Mouse (Mus musculus) adrenal gland, postnatal 4 days (tissue): ENCODE data around the gene 2310022B05Rik. TPM values are rescaled to one million over a fixed set of nuclear protein-coding genes. Genes with fewer than 3 reads are reported as not detected.

Source experiments
- DNase-seq, 2 experiments: peaks; one replicate each; pipeline ENCODE4 v3.0.0; 2021 to 2022; ENCODE audit warnings: low spot score in 2 of 2, mixed read lengths in 2 of 2
- total RNA-seq, 2 experiments: library from RNA; stranded (reverse); gene quantifications; 2 replicates each; pipeline ENCODE4 v1.2.3; 2021

The 2310022B05Rik gene
- total RNA-seq, 2 experiments from 2014 or later = 75.8 to 77.2 TPM

DNA sequence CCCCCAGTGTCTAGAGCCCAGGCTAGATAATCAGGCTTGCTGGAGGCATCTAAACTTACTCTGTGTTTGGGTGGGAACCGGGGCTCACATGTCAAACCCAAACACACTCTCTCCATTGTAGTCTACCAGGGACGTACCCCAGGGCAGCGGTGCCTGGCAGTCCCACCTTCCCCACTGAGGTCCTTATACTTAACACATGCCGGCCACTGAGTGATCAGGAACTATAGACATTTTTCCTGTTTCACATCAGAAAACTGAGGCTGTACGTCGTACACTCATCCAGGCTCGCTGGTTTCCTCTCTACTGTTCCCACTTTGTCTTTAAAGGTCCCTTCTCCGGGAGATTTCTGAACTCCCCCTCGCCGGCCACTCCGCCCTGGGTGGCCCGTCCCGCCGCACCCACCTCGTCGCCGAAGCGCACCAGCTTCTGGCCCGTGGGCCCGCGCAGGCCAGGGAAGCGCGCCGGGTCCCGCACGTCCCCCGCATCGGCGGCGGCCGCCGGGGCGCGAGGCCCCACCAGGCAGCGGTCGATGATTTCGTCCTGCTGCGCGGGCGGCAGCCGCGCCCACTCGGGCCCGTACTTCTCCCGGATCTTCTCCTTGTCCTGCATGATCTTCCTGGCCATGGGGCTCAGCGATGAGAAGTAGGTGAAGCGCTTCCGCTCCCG is 590 bp downstream of the 2310022B05Rik start:
- no peak for DNase-seq

DNA sequence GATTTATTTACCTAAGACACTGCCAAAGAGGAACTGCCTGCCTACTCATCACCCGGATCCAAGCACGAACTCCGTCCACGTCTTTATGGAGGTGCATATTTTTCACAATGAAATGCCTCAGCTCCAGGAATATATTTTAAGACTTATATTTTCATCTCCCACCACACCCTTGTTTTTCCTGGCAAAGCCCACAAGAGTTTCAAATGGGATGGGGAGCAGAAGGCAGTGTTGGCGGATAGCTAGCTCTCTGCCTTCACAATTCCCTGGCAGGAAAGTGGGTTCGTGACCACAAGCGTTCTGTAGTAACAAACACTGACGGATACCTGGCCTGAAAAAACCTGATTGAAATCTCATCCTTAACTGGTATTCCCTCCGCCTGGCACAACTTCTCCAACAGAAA is 1.4 kb downstream of the 2310022B05Rik start:
- no peak for DNase-seq

DNA sequence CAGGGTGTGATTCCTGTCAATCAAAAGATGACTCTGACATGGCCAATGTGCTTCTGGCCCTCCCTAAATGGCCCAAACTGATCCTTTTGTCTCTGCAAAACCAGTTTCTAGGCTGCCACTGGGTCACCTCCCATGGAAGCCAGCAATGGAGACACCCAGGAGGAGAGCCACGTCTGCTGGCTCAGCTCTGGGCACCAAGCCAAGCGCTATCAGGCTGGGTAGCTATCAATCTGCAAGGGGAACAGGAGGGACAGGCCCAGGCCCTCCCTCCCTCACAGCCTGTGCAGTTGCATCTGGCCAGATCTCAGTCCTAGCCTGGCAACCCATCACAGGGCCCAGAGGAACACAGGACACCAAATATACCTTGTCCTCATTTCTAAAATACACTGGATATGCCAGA is 4.8 kb downstream of the 2310022B05Rik start:
- peak; percentile 40 to 71 for DNase-seq

DNA sequence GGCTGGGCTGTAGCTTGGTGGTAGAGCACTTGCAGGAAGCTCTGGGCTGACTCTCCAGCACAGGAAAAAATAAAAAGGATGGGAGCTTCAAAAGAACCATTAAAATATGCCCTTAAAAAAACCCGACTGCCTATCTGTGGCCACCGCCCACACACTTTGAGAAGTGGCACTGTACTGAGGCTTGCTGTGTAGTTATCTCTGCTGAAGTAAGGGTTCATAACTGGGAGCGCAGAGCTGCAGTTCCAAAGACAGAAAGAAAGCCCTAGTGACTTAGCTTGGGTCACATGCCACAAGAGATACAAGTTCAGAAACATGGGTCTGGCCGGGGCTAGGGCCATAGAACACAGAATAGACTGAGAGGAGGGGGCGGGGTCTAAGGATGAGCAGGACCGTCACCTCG is 5.2 kb downstream of the 2310022B05Rik start:
- no peak for DNase-seq

DNA sequence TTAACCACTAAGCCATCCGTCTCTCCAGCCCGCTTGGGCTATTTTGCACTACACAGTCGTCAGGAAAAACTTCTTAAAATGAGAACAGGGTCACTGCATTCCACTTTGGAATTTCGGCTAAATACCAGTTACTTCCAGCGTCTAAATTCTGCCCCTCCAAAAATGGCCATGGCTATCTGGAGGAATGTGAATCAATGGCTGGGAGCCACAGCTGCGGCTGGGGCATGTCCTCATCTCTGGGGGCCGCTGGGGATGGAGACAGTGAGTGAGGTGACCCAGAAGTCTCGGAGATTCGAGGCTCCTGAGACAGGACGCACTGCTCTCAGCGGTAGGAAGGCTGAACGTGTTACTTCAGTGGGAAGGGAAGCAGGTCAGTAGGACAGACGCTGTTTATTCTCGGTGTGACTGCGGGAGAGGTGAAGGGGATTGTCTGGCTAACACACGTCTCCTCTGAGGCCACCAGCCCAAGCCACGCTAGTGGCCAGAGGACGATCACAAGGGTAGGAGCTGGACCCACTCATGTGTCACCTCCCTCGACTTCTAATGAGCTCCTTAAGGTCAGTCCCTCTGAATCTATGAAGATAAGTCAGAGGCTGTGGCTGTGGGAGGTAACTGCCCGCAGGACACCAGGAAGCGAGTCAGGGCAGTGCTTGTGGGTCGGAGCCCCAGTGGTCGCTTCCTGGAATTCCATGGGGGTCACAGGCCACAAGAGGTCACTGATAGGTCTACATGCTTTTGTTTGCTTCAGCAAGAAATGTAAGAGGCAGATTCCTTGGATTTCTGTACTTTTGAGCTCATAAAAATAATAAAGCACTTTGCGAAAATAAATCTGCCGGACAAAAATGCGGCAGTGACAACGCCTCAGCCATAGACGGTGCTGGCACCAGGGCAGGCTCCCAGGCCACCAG is 9.3 kb downstream of the 2310022B05Rik start:
- DNase-seq = no peak

DNA sequence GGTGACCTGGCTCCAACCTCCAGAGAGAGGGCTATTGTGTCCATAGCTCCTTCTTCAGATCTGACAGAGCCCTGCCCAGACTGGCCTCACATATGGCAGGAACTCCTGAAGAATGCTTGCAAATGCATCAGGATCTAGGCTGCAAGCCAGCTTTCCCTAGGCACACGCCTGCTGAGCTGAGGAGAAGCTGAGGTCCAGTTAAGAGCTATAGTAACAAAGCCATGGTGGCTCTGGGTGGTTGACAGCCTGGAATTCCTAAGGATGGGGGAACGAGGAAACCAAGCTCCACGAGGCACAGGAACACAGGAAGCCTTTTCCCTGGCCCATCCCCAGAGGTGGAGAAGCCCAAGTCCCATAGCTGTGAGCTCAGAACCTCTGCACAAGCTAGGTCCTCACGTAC is 10.6 kb downstream of the 2310022B05Rik start:
- no peak for DNase-seq

DNA sequence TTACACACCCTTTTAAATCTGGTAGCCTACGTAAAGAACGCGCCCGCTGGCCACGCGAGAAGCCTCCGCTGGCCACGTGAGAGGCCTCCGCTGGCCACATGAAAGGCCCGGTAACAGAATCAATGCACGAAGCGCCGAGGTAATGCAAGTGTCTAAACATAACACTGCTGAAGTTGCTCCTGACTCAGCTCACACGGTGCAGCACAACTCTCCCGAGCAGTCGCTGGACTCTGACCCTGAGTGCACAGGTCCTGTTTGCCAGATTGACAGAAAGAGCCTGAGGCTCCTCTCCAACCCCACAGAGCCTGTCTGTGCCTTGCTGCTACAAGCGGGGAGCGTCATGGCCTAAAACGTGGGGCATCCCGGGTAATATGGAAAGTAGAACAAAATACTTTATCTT is 11.4 kb downstream of the 2310022B05Rik start:
- no peak for DNase-seq

DNA sequence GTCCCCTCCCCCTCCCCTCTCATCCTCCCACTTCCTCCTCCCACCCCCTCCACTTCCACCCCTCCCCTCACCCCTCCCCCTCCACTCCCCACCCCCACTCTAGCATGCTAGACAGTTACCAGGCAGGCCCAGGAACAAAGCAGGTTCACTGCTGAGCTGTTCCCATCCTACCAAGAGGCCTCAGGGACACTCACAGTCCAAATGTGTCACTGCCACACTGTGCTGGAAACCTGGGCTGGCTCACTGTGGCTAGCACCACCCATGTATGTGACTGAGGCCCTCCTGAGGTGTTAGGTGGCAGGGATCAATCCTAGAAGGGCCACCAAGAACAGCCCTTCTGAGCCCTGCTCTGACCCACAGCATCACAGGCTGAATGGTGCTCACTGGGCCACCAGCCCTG is 14.9 kb downstream of the 2310022B05Rik start:
- no peak for DNase-seq

DNA sequence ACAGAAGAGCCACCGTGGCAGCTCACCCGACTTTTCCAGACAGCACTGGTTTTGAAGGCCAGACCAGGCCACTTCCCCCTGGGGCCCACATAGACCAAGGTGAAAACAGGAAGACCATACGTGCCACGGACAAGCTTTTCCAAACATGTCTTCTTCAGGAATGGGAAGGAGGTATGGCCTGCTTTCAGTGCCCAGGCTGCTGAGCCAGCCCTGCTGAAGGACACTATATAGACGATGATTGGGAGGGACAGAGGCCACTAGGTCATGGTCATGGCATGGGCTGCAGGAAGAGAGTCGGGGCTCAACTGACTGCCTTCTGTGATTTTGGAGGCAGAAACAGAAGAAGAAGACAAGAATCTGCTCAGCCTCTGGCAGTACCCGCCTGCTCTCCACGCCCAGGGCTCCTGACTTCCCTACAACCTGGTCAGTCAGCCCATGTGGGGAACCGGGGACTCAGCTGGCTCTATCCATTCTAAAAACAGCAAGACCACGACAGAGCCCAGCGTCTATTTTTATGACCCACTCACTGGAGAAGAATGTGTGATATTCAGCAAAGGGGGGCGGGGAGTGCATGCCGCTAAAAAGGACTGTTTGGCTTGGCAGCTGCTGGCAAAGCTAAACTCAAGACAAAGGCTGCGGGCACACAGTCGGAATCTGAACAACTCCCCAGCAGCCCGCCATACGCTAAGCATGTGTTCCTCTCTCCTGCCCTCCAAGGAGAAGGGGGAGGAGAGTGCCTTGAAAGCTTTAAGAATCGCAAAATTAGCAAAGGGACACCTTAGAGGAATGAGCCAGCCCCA is 19.4 kb downstream of the 2310022B05Rik start:
- no peak for DNase-seq

DNA sequence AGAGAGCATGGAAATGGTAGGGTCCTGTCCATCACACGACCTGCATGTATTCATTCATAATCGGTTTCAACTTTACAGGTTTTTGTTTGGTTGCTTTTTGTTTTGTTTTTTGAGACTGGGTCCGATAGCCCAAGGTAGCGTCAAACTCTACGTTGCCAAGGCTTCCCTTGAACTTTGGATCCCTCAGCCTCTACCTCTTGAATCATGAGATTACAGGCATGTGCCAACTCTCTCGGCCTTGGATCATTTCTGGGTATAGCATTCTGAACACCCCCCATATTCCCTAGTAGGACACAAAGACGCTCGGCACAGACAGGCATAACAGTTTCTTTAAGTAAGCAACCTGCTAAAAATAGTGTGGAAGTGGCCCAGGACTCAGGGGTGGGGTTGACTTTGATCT is 21.6 kb downstream of the 2310022B05Rik start:
- no peak for DNase-seq

DNA sequence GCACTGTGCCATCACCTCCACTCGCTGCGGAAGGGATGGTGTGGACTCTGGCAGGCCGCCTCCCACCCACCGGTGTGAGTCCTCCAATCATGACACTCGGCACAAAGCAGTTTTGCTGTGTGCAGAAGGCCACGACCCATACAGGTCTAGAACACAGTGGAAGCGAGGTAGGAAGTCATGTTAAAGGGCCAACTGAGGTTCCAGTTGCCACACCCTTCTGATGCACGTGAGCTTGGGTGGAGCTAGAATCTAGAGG is 28.0 kb downstream of the 2310022B05Rik start:
- no peak for DNase-seq

DNA sequence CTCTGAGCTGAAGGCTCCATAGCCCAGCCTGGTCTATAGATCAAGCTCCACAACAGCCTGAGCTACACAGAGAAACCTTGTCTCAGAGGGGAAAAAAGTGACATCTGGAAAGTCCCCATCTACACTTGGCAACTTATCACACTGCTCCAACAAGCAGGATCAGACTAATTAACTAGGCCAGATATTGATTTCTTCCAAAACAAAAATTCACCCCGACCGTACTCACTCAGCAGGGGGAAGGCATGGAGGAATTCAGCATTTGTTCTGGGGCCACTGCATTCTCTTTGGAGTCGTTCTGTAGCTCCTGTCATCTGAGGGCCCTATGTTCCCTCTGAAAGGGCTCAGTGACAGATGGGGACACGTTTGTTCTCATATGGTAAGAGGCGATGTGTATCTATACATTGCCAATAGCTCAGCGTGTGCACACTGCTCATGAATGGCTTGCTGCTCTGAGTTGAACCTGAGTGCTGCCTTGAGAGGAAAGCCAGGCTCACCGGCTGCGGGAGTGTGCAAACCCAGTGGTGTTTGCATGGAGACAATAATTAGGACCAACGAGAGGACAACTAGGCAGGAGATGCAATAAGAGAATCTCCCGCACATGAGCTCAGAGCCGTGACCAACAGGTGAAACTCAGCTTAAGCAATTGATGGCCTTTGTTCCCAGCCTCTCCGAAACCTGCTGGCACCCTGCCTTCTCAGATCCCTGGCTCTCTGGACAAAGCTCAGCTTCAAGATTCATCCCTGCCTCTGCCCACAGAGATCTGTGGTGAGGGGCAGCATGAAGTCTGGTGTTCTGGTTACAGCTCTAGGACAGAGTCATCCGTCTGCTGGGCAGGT is 28.5 kb downstream of the 2310022B05Rik start:
- no peak for DNase-seq

DNA sequence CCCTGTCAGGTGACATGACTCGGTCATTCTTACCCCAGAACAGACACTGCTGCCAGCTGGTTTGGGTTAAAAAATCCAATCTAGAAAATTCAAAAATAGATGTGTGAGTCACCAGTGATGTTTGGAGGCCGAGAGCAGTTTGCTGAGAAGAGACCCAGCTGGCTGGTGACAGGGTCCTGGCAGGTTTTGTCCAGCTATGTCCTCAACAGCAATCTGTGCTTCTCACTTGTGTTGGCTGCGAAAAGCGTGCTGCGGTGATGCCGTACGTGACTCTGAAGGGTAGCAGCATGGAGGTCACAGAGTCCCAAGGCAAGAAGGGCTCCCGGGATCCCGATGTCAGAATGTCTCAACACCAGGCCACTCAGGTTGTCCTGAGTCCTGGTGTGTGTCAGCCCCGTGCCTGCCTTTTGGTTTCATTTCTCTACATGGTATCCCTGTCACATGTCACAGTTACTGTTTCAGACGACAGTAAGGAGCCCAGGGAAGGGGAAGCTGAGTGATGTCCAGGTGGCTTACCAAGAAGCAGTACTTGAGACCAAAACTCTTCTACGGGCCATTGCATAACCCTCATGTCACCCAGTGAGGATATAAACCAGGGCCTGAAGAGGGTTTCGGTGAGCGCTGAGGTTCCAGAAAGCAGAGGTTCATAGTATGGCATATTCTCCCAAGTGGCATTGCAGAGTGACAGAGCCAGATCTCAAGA is 30.0 kb downstream of the 2310022B05Rik start:
- no peak for DNase-seq

DNA sequence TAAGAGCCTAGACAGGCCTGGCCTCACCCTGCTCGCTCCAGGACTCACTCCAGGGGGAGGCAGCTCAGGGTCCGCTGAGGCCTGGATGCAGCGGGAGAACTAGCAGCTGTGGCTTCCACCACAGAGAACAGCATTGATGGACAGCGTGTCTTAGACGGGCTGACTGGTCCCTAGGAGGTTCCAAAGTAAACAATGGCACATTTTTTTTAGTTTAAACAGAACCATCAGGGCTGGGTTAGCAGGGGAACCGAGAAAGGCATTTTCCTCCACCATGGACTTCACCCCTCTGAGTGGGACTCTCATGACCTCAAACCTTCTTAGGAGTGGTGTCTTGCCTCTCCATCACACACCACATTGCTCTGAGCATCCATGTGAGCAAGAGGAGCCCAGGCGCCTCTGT is 31.2 kb downstream of the 2310022B05Rik start:
- DNase-seq = no peak

DNA sequence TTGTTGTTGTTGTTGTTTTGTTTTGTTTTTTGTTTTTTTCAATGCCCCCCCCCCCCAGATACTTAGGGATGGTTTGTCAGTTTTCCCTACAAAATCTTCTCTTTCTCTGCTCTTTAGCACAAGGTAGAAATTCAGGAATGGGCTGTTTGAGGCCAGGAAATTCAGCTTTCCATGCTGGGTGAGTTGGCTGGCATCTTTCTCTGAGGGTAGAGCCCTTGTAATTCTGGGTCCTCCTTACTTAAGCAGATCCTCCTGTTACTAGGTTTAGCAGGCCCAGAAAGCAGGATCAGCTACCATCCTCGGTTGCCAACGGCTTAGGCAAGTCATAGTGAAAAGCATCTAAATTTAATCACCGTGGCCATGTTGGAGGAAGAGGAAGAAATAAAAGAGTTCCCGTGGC is 32.3 kb downstream of the 2310022B05Rik start:
- no peak for DNase-seq

DNA sequence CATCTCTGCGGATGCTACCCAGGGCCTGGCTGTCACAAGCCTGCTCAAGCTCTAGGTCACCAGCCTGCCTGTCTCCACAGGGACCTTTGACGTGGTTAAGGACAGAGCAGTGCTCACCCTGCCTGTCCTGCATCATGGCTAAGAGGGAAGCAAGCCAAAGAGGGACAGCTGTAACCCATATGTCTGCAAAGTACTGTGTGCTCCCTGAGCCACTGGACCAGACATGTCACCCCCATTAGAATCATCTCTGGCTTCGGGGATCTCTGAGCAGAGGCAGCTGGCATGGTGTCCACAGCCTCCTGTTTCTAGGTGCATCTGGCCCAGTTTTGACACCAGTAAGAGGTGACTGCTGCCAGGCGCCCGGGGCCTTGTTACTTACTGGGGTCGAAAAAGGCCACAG is 32.7 kb downstream of the 2310022B05Rik start:
- no peak for DNase-seq

DNA sequence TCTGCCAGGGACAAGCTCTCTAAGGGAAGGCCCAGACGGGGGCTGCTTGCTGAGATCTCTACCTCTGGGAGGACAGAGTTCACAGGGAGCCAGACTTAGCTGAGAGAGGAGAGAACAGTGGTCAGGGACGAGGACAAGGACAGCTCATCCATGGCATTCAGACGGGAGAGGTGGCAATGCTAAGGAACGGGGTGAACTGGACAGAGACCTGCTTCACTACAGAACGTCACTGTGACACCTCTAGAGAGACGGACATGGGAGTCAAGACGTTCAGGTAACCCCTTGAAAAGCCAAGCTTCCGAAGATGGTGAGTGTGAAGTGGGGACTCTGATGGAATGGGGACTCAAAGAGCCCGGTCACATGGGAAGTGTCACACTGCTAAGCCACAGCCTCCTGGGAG is 36.9 kb downstream of the 2310022B05Rik start:
- DNase-seq = no peak

DNA sequence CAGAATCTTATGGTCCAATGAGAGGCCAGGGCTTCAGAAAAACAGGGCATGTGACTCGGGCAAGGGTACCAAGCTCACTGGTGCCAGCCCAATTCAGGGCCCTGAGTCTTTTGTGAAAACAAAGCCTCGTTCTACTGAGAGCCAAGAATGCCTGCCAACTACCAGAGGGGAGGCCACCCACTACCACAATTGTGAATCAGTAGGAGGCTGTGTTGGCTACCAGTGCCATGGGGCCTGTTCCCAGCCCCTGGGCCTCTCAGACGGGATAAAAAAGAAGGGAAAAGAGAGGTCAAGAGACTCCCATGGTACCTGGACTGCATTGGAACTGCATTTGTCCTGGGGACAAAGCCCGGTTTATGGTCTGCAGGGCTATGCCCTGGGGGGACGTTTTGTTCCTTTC is 41.9 kb downstream of the 2310022B05Rik start:
- no peak for DNase-seq

DNA sequence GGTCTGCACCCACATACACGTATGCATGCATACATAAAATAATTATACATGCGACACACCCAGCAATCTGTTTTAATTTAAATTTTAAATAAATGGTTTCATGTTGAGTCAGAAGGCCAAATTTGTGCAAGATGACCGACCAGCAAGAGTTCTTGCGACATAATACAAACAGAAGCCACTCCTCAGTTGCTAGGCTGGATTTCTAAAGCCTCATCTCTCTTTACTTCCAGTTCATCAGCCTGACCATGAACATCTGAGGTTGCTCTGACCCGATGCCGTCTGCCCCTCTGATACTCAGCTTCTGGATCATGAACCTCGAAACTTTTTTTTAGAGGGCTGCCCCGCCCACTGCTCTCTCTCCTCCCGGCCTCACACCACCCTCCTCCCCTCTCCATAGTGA is 44.9 kb downstream of the 2310022B05Rik start:
- no peak for DNase-seq

DNA sequence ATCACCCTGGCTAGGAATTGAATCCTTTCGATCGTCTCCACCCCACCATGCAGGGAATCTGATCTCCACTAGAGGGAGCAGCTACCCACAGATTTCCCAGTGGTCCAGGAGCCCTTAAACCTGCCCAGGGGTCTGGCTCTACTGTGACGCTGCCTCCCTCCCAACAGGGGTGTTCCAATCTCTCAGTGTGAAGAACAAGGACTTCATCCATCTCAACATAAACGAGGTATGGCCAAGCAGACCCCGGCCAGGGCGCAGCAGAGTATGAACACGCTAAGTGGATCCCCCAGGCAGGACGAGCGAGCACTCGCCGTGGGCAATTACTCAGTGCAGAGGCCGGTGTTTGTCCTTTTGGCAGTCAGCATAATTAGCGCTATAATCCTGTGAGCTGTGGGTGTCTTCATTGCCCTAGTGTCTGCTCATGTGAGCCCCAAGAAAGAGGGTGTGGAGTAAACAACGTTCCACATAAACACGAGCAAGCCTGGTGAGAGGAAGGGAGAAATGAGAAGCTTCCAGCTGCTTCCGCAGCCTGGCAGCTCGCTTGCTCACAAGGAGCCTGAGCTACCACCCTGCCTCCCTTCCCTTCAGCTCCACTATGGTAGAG is 45.8 kb downstream of the 2310022B05Rik start:
- DNase-seq = peak; percentile 47 to 59
